Mouse (Mus musculus): Measurements from ENCODE around the gene Sort1. TPM values are rescaled to one million over a fixed set of nuclear protein-coding genes. Genes with fewer than 3 reads are reported as not detected.

Gene Sort1
- polyA plus RNA-seq, 1 experiment from 2014 or later, result 12.4 TPM

- Histone ChIP-seq H3K4me3 (replicated peaks) (no peak overlapping the region), H3K9me3 (no peaks in the 10 kb centered on the region), H3K36me3 (no peaks in the 10 kb centered on the region), H3K4me1 (peaks cover 41% of the 10 kb centered on the region), H3K4me2 (no peak overlapping the region), H3K27ac (peak overlapping the region; percentile 8; the same call in 1 of the 2 replicates), H3K27me3 (replicated peaks) (no peaks in the 10 kb centered on the region), H3K9ac (no peak overlapping the region)
- ATAC-seq (ENCODE audit: insufficient read depth, low FRiP score, low read depth), result no peak
- WGBS, result 54% methylated on average over 7 of the region's 7 CpGs
Measured at GRCm38 (mm10) chr3:108297603-108298553, 14.0 kb downstream of the Sort1 start.

GRCm38 (mm10) chr3:108300455-108301030, 16.7 kb downstream of the Sort1 start:
- ATAC-seq (ENCODE audit: insufficient read depth, low FRiP score, low read depth), result no peak
- Histone ChIP-seq H3K4me1 (peaks cover 25% of the 10 kb centered on the region), H3K36me3 (no peaks in the 10 kb centered on the region), H3K27me3 (replicated peaks) (no peaks in the 10 kb centered on the region), H3K9me3 (no peaks in the 10 kb centered on the region), H3K4me3 (replicated peaks) (no peak overlapping the region), H3K27ac (no peak overlapping the region), H3K4me2 (no peak overlapping the region), H3K9ac (no peak overlapping the region)
- WGBS, result 69% methylated on average over 6 of the region's 6 CpGs

GRCm38 (mm10) chr3:108303683-108304082, 19.8 kb downstream of the Sort1 start:
- Histone ChIP-seq H3K4me3 (replicated peaks) (no peak overlapping the region), H3K27me3 (replicated peaks) (no peaks in the 10 kb centered on the region), H3K36me3 (no peaks in the 10 kb centered on the region), H3K9ac (no peak overlapping the region), H3K27ac (no peak overlapping the region), H3K9me3 (no peaks in the 10 kb centered on the region), H3K4me1 (no peaks in the 10 kb centered on the region), H3K4me2 (no peak overlapping the region)
- 92% methylated on average over 8 of the region's 8 CpGs for WGBS
- ATAC-seq (ENCODE audit: insufficient read depth, low FRiP score, low read depth), result no peak

DNA sequence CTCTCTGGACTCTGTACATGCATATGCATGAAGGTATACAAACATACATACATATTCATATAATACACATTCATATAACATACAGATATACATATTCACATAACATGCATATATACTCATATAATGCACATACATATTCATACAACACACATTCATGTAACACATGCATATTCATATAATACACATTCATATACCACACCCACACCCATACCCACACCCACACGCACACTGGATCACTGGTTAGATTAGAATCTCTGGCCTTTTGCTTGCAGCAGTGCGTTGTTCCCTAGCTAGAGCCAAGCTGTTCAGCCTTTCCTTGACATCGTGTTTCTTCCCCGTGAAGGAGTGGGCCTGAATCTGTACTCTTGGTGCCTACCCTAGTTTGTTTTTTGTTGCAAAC, 20.9 kb downstream of the Sort1 start:
- 84% methylated on average over 4 of the region's 4 CpGs for WGBS
- Histone ChIP-seq H3K27me3 (replicated peaks) (no peaks in the 10 kb centered on the region), H3K9me3 (no peaks in the 10 kb centered on the region), H3K4me1 (no peaks in the 10 kb centered on the region), H3K4me3 (replicated peaks) (no peak overlapping the region), H3K27ac (no peak overlapping the region), H3K4me2 (no peak overlapping the region), H3K36me3 (no peaks in the 10 kb centered on the region), H3K9ac (no peak overlapping the region)
- no peak for ATAC-seq (ENCODE audit: insufficient read depth, low FRiP score, low read depth)

DNA sequence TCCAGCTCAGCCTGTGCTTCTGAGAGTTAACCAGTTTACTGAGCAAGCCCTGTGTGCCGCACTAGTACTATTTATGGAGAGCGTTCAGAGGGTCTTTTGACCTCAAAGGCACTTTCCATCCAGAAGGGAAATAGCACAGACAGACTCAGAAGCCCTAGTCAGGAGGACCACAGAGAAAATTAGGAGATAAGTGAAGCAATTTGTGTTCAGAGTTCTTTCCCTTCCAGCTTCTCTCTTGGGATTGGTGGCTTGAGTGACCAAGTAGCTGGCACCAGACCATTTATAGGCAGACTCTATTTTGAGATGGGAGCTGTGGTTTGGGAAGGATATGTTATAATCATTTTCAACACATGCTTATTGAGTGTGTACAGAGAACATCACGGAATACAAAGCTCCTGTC, 22.5 kb downstream of the Sort1 start:
- no peak for ATAC-seq (ENCODE audit: insufficient read depth, low FRiP score, low read depth)
- Histone ChIP-seq H3K27me3 (replicated peaks) (no peaks in the 10 kb centered on the region), H3K9me3 (no peaks in the 10 kb centered on the region), H3K4me2 (no peak overlapping the region), H3K9ac (no peak overlapping the region), H3K27ac (no peak overlapping the region), H3K4me3 (replicated peaks) (no peak overlapping the region), H3K36me3 (no peaks in the 10 kb centered on the region), H3K4me1 (no peaks in the 10 kb centered on the region)
- 56% methylated on average over 3 of the region's 3 CpGs for WGBS

- Histone ChIP-seq H3K4me2 (no peak overlapping the region), H3K4me1 (no peaks in the 10 kb centered on the region), H3K9ac (no peak overlapping the region), H3K27ac (no peak overlapping the region), H3K9me3 (no peaks in the 10 kb centered on the region), H3K4me3 (replicated peaks) (no peak overlapping the region), H3K36me3 (no peaks in the 10 kb centered on the region), H3K27me3 (replicated peaks) (no peaks in the 10 kb centered on the region)
- ATAC-seq (ENCODE audit: insufficient read depth, low FRiP score, low read depth), result no peak
- 75% methylated on average over 6 of the region's 6 CpGs for WGBS
Measured at GRCm38 (mm10) chr3:108307485-108307884, 23.6 kb downstream of the Sort1 start.

DNA sequence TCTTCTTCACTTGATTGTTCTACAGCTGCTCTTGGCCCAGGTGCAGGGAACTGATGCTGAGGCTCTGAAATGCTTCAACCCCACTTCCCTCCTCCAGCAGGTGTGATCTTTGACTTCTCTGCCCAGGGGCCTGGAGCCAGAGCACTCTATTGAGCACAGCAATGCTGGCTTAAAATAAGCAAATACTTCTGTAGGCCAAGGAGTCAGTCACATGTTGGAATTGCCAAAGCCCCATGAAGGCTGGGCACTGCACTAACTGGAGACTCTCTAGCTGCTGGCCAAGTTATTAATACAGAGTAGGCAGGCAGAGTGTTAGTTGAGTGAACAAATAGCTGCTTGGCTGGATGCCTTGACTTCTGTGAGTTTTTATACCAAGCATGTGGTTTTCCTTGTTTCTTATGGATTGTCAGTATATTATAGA, 27.0 kb downstream of the Sort1 start:
- Histone ChIP-seq H3K27me3 (replicated peaks) (no peaks in the 10 kb centered on the region), H3K9me3 (no peaks in the 10 kb centered on the region), H3K9ac (no peak overlapping the region), H3K27ac (no peak overlapping the region), H3K4me1 (no peaks in the 10 kb centered on the region), H3K36me3 (no peaks in the 10 kb centered on the region), H3K4me3 (replicated peaks) (no peak overlapping the region), H3K4me2 (no peak overlapping the region)
- ATAC-seq (ENCODE audit: insufficient read depth, low FRiP score, low read depth), result no peak

DNA sequence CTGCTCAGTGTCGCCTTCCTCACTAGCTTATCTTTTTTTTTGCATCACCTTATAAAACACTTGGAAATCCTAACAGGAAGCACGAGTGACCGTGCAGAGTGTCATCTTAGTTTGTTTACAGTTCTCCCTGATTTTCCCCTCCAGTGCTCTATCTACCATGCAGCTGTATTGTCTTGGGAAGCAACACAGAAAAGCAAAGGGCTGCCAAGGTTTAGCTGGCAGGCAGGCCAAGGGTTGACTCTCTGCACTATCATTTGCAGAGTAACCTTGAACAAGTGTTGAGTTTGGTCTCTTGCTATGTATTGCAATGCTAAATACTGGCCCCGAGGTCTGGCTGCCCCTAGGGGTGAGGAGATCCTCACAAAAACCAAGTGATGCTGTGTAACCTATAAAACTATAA, 27.8 kb downstream of the Sort1 start:
- Histone ChIP-seq H3K4me2 (no peak overlapping the region), H3K4me1 (no peaks in the 10 kb centered on the region), H3K36me3 (no peaks in the 10 kb centered on the region), H3K9me3 (no peaks in the 10 kb centered on the region), H3K9ac (no peak overlapping the region), H3K27ac (no peak overlapping the region), H3K4me3 (replicated peaks) (no peak overlapping the region), H3K27me3 (replicated peaks) (no peaks in the 10 kb centered on the region)
- 70% methylated on average over 4 of the region's 4 CpGs for WGBS
- ATAC-seq (ENCODE audit: insufficient read depth, low FRiP score, low read depth), result no peak

DNA sequence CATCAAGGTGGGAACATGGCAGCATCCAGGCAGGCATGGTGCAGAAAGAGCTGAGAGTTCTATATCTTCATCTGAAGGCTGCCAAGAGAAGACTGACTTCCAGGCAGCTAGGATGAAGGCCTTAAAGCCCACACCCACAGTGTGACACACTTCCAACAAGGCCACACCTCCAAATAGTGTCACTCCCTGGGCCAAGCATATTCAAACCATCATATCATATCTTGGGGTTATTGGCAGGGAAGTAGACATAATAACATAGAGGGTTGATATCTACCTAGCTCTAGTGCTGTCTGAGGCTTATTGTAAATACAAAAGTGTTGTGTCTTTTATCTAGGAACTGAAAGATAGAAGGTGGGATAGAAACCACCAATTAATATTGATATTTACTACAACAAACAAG, 28.5 kb downstream of the Sort1 start:
- Histone ChIP-seq H3K36me3 (no peaks in the 10 kb centered on the region), H3K27ac (no peak overlapping the region), H3K27me3 (replicated peaks) (no peaks in the 10 kb centered on the region), H3K4me2 (no peak overlapping the region), H3K9ac (no peak overlapping the region), H3K4me3 (replicated peaks) (no peak overlapping the region), H3K4me1 (no peaks in the 10 kb centered on the region), H3K9me3 (no peaks in the 10 kb centered on the region)
- ATAC-seq (ENCODE audit: insufficient read depth, low FRiP score, low read depth), result no peak

GRCm38 (mm10) chr3:108313138-108313537, 29.3 kb downstream of the Sort1 start:
- Histone ChIP-seq H3K9ac (no peak overlapping the region), H3K9me3 (no peaks in the 10 kb centered on the region), H3K27ac (no peak overlapping the region), H3K36me3 (no peaks in the 10 kb centered on the region), H3K4me3 (replicated peaks) (no peak overlapping the region), H3K27me3 (replicated peaks) (no peaks in the 10 kb centered on the region), H3K4me2 (no peak overlapping the region), H3K4me1 (no peaks in the 10 kb centered on the region)
- ATAC-seq (ENCODE audit: insufficient read depth, low FRiP score, low read depth), result no peak
- WGBS, result 83% methylated on average over 4 of the region's 4 CpGs

DNA sequence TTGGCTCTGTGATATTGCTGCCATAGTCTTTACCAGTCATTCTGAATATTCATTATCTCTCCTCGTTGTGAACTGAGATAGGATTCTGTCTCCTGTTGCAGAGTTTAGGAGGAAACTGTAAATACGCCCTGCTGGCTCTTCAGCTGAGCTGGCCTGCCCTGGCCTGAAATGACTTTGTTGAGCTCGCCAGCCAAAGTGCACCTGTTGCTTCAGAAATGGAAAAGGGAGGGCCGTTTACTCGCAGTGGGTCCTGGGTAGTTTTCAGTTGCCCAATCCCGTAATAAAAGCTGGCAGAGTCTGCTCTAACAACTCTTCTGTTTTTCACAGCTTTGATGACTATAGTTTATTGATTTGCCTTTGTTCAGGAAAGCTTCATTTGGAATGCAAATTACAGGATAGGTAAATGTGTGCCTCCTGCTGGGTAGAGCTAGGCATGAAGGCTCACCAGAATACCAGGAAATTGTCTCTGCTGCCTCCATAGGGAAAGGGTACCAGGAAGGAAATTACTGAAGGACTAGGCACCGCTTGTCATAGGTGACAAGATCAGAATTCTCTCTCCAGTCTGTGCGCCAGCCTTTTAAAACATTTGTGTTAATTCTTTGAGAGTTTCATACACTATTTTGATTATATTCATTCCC, 30.3 kb downstream of the Sort1 start:
- H3K27me3 ChIP-seq (replicated peaks), result no peaks in the 10 kb centered on the region
- no peaks in the 10 kb centered on the region for H3K36me3 ChIP-seq
- H3K27ac ChIP-seq, result no peak overlapping the region
- no peaks in the 10 kb centered on the region for H3K9me3 ChIP-seq
- H3K4me1 ChIP-seq, result no peaks in the 10 kb centered on the region
- no peak overlapping the region for H3K4me2 ChIP-seq
- ATAC-seq (ENCODE audit: insufficient read depth, low FRiP score, low read depth), result no peak
- WGBS, result 65% methylated on average over 8 of the region's 8 CpGs
- H3K4me3 ChIP-seq (replicated peaks), result no peak overlapping the region
- H3K9ac ChIP-seq, result no peak overlapping the region

DNA sequence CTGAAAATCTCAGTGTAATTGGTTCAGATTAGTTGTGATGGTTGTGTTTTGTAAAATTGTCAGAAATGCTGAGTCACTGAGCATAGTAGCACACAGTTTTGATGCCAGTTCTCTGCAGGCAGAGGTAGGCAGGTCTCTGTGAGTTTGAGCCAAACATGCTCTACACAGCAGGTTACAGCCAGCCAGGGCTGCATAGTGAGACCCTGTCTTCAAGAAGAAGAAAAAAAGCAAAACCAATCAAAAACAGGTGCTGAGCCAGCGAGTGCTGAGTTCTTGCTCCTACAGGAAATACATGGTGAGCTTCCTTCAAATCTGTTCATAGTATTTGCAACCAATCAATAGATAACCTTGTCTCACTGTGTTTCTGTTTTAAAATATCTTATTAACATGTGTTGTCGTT, 34.6 kb downstream of the Sort1 start:
- ATAC-seq (ENCODE audit: insufficient read depth, low FRiP score, low read depth), result no peak
- 67% methylated on average over 2 of the region's 2 CpGs for WGBS
- Histone ChIP-seq H3K36me3 (no peaks in the 10 kb centered on the region), H3K4me1 (no peaks in the 10 kb centered on the region), H3K27ac (no peak overlapping the region), H3K4me3 (replicated peaks) (no peak overlapping the region), H3K4me2 (no peak overlapping the region), H3K9me3 (no peaks in the 10 kb centered on the region), H3K27me3 (replicated peaks) (no peaks in the 10 kb centered on the region), H3K9ac (no peak overlapping the region)
